Mouse (Mus musculus) telencephalon, adult 2 months (tissue): ENCODE data around the gene Gm28308.
A peak's percentile ranks its signal among the peaks of the same experiment; 100 is the strongest.

ENCODE experiments used
- DNase-seq: peaks from one replicate; pipeline ENCODE4 v3.0.0-alpha.2; 2011; ENCODE audit warnings: low read depth, low spot score

The Gm28308 gene

DNA sequence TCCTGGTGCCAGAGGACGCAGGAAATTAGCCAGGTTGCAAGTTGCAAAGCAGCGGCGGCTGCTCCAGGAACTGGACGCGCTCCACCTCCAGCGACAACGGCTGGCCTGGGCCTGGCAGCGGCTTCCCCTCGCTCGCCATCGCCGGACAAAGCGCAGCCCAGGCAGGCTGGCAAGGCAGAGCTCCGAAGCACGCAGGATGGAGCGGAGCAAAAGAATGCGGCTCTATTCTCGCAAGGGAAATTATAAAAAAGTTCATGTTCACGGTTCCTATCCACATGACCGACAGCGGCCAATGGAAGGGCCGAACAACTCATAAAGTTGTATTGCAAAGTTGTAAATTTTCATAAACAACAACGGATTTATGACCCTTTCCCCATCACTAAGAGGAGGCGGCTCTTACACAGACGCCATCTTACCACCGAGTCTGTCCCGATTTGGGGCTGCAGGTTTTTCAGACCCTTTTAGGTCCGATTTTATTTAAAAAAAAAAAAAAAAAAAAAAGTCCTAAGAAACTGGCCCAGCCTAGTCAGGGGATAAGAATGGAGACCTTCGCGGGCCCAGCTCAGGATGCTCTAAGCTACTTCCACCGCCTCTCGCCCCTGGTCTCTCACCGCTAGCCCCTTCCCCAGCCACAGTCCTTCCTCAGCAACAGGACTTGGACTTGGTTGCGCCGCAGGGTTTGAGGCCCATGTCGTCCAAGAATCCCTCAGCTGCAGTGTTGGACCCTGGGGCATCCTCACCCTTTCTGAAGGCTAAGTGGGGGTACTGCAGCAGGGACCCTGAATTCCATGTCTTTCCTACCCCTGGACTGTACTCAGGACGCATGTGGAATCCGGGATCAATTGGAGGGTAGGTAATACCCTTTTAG is at the start of gene Gm28308, which contains the start of gene Hoxa3:
Gm28308 (minus strand) TSS at position 221 of the 868 bp plus-strand sequence.
Hoxa3 (minus strand) TSS at position 218 of the 868 bp plus-strand sequence.
- no peak for DNase-seq

DNA sequence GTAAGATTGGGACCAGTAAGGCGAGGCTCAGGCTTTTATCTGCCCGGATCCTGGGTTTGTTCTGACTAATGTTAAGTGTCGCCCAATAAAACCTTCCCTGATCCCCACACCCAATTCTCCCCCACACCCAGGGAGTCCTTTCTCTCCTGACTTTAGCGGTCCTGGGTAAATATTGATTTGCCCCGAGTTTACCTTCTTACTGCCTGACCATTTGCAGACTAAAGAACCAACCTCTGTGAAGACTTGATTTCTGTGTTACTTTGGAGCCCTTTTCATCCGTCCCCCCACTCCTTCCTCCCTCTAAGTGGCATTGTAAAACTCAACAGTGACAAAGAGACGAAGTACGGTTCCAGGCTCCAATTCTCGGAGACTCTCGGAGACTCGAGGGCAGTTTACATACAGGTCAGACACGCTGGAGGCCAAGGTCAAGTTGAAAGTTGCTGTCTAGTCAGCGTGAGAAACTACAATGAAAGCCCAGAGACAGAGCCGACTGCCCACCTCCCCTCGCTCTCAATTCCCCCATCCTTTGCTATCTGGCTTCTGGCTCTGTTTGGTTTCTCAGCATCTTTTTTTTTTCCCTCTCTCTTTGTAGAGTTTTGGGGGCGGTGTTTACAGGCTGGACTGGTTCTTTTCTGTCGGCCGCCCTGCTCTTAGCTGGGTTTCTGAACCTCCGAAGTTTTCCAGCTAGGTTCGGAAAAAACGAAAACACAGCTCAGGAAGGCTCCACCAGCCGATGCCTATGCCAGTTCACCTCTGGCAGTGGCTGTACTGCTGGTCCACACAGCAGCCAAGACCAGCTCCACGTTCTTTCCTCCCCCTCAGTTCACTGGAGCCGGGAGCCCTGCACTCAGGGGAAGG is 49.6 kb upstream of the Gm28308 start:
- no peak for DNase-seq

DNA sequence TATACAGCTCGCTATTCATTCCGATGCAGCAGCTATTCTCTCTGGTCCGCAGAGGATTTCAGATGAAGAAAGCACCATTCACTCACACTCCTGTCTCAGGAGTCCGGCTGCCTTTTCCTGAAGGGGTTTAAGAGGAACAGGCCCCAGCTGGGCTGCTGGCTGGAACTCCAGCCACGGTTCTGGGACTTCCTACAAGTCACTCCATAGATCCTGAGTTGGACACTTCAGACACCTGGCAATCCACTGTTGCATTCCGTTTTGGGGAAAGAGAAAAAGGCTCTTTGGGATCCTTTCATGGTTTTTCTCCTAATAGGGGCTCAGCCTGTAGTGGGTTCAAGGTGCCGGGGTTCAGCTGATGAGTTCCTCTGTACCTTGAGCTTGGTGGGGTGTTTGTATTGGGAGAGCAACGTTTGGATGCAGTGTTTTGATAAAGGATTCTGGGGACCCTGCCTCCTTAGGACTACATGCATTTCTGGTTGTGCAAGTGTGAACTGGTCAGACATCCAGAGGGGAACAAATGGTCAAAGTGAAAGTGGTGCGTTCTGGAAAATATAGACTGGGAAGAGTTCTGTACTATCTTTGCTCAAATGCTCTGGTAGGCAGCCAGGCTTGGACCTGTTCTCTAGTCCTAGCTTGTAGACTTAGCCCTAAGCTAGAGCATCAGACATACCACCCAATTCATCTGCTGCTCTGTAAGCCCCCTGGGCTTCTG is 48.8 kb upstream of the Gm28308 start:
- no peak for DNase-seq

DNA sequence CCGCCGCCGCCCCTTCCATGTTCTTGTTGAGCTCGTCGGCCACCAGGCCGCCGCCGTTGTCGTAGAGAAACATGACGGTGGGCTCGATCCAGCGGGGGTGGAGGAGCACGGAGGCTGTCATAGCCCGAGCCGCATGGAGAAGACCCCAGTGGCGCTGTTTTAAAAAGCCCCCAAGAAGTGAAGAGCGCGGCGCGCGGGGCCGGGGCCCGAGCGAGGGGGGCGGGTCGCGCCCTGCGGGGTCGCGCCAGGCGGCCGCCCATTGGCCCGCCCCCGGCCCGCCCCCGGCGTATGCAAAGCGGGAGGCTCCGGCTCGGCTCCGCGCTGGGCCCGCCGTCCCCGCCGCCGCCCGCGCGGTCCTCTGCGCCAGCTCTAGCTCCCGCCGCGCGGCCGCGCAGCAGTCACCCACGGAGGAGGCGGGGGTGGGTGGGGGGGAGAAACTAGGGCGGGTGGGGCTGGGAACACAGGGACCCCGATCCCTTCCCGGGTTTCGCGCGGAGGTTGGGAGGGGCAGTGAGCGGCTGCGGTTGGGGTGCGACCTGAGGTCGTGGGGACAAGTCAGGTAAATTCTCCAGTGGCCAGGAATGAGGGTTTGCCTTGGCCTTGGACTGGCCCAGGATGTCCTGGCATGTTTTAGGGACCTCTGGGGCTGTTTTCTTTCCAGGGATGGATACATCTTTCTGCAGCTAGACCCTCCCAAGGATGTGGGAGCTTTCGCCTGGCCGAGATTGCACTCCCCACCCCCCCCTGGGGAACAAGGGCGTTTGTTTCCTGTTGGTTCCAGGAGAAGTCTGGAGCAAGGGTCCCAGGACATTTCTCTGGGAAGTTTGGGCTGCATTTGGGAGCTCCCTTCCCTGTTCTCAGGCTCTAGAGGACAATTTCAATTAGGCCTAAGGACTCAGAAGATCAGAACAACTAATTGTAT is 47.8 kb upstream of the Gm28308 start, which contains the start of gene Hoxa13:
Hoxa13 (minus strand) TSS at position 227 of the 922 bp plus-strand sequence.
- DNase-seq, result no peak

DNA sequence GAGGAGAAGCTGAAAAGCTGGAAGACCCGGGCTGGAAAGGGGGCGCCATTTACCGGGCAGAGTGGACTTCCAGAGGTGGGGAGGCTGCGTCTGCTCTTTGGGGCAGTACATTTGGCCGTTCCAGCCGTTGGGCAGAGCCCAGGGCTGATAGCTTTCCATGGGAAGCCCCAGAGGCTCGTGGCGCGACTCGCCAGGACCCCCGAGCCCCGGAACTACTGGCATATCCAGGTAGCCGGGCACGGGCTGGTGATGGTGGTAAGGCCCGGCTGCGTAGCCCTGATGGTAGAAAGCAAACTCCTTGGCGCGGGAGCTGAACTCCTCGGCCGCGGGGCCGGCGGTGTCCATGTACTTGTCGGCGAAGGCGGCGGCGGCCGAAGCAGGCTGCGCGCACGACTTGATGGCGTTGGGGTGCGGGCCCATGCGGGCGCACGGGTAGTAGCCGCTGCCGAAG is 46.7 kb upstream of the Gm28308 start:
- DNase-seq, result no peak

DNA sequence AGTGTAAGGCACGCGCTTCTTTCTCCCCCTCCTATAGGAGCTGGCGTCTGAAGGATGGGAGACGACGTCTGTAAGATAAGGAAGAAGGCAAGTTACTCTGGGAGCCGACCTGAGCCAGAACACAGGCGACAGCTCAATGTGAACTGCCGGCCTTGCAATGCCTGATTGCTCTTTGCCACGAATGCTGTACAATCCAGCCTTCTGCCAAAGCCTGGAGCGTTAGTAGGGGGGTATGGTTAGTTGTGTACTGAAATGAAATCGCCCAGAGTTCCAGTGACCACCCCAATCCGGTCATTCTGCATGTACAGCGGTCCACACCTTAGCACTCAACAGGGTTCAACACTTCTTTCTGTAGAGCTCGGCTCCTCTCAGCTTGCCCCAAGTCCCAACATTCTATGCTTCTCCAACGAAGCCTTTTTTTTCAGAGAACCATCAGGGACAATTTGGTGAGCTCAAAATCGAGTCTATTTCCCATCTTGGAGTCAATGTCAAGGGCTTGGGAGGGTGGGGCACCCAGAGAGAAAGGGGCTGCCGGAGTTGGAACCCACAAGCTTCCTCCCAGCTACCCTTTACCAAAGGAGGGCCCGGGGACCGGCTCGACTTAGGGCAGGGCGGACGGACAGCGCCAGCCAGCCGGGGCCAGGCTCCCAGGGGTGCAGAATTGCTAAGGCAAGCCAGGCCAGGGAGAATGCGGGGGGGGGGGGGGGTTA is 46.1 kb upstream of the Gm28308 start:
- DNase-seq, result no peak

DNA sequence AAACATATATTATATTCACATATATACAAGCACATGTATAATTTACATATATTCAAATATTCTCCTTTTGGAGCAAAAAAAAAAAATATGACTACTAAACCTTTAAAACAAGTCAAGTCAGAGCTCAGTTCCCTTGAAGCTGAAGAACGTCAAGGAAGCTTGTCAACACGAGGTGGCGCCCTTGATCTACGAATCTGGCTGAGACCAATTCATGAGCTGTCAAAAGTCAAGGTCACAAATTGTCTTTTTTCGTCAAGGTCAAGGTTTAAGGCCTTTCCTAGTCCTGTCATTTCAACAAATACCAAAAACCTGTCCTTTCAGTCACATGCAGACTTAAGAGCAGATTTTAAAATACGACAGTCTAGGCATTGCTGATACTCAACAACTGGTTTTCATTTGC is 43.8 kb upstream of the Gm28308 start:
- DNase-seq, result peak; percentile 18

DNA sequence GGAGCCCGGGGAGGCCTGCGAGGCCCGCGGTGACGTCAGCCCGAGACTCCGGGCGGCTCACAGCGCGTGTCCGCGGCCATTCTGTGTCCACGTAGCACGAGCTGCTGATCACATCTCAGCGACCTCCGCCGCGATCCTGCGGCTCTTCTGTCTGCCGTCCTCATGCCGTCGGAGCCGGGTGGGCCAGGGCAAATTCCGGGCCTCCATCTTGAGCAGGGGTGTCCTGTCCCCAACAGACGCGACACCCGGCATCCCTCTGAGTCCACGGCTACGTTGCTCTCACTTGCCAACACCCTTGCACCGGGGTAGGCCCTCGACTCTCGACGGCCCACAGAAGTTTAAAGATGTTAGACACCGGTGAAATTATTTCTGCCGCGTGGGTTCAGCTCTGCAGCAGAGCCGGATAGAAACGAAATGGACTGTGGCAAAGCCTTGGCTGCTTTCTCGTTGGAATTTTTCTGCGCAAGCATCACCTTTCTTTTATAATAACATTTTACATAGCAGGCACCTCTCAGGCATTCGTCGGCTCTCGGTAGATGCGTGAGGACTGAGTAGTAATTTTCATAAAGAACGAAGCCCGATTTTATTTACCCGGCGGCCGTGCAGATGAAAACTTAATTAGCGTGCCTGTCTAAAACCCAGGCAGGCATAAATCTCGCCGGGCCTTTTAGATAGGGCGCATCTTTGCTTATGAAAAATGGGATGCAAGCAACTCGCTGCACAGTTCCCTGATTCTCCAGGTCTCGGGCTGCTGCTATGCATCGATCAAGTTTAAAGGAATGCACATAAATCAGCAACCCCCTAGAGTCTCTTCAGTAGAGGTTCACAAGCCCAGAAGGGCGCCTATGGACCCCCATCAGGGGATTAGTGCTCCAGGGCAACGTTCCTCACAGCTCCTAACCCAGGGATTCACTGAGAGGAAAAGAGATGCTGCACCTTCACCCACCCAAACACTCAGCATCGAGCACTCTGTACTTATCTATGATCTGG is 40.7 kb upstream of the Gm28308 start:
- DNase-seq, result no peak

DNA sequence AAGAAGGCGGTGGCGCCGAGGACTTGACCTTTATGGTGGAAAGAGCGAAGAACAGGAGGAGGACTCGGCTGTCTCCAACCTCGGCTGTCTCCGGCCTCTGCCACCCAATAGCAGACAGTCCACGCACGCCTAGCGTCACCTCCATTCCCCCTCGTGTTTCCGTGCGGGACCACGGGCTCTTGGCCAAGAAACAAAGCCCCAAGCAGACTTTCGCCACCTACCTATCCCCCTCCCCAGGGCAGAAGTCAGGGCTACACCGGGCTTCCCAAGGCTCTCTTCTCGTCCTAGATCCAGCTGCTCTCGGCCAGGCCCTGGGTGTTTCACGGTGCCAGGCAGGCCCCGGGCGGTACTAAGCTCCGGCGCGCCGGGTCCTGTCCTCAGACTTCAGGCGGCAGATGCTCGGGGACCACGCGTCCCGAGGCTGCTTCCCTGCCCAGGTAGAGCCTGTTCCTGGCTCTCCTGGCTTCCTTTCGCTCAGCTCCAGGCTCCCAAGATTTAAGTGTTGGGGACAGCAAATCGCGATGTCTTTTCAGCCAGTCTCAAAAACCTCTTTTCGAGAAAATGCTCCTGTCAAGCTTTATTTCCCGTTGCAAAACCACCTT is 39.7 kb upstream of the Gm28308 start:
- DNase-seq, result no peak

DNA sequence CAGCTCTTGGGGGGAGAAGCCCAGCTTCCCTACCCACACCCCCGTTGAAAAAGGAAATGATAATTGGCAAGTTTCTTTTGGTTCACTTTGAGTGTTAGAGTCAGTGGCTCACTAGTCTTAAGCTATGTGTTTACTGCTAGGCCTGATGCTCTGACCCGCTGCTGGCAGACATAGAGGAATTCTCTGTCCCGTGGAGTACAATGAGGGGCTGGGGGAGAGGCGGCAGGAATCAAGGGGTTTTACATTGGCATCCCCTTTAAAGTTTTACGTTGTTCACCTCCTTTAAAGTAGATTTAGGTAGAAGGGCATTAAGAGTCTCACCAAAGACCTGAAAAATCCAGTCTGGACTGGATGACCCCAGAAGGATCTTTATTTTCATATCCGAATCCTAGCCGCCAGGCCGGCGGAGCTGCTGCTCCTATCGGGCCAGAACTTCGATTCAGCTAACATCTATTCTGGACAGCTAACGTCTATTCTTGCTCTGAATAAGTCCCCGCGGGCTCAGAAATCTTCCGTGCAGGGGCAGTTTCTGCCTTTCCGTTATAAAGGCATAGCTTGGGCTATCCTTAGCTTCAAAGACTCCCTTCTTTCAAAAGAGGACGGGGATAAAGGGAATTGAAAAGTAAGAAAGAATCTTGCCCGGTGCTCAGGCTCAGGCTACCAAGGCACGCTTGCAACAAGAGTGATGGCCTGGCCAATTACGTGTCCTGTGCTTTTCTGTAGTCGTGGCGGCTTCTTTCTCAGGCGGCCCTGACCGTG is 39.1 kb upstream of the Gm28308 start:
- DNase-seq, result no peak

DNA sequence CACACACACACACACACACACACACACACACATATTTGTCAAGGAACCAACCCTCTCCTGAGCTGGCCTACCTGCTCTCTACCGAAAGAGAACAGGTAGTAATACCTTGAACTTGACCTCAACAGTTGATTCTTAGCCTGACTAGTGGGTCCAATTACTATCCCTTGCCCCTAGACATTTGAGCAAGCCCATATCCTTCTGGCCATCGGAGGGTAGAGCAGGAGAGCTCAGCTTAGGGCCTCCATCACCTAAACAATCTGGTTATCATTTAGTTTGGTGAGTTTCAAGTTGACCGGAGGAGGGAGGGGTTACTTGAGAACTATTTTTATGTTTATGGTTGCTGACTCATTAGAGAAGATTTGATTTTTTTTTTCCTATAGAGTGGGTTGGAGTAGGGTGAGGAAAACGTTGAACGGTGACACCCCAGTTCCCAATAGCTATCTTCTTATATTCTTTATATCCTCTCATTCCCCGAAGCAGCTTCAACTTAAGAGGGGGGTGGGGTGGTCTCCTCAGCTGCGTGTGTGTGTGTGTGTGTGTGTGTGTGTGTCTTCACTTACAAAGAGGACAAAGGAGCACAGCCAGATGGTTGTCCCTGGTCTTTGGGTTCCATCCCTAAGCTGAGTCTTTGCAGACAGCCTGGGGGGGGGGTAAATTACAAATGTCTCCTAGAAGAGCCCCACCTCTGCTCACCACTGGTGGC is 38.2 kb upstream of the Gm28308 start:
- no peak for DNase-seq

DNA sequence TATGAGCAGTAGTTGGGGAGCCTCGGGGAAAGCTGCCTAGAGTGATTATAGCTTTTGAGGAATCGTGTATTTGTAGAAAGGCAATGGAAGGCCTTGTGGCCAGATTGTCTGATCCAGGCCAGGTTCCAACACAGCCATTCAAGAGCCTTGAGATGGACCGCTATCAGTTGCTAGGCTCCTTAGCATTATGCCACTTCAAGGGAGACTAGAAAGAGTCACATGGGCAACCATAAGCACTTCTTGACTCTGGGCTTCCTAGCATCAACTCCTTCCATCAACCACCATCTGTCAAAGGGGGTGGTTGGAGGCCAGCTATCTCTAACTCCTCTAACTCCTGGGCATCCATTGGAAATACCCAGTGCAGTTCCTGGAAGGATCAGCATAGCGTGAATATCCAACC is 36.7 kb upstream of the Gm28308 start:
- no peak for DNase-seq

DNA sequence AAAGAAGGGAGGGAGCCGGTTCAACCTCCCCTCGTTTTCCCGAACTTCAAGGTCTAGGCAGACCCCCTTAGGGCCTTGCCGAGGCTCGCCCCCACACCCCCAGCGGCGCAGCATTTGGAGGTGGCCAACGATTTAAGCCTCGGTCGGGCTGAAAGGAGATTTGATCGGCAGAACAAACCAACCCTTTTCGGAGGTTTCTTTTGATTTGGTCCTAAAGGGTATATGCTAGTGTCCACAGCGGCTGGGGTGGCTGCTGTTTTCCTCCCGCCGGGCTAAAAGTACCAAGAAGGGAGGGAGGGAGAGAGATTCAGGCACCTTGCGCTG is 36.2 kb upstream of the Gm28308 start:
- DNase-seq, result no peak

DNA sequence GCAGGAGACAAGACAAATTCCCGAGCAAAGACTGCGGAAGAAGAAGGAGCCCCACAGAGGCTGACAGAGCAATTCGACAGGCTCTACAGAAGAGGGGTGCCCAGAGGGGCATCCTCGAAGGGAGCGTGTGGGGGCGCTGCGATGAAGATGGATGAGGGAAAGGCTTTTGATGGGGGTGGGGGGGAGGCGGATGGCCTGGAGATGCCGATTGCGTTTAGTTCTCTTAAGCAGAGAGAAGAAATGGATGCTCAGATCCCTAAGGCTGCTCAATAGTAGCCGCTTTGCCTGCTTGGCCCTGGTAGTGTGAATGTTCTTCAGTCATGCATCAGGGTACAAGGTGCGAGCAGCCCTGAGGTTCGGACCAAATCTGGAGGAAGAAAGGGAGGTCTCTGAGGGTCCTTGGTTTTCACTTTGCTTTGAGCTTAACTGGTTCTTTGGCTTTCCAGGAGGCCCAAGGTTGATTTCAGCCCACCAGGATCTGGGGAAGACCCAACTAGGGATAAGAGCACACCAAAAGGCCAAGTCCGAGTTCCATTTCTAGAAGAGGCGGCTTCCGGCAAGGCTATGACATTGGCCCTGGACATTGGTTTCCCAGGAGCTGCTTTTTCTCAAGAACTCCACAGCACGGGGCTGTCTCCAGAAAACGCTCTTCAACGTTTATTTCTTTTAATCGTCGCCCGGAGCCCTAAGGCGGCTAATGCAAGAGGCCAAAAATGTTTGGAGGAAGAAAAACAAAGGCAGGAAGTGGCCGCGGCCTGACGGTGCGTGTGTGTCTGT is 35.7 kb upstream of the Gm28308 start:
- DNase-seq, result no peak

DNA sequence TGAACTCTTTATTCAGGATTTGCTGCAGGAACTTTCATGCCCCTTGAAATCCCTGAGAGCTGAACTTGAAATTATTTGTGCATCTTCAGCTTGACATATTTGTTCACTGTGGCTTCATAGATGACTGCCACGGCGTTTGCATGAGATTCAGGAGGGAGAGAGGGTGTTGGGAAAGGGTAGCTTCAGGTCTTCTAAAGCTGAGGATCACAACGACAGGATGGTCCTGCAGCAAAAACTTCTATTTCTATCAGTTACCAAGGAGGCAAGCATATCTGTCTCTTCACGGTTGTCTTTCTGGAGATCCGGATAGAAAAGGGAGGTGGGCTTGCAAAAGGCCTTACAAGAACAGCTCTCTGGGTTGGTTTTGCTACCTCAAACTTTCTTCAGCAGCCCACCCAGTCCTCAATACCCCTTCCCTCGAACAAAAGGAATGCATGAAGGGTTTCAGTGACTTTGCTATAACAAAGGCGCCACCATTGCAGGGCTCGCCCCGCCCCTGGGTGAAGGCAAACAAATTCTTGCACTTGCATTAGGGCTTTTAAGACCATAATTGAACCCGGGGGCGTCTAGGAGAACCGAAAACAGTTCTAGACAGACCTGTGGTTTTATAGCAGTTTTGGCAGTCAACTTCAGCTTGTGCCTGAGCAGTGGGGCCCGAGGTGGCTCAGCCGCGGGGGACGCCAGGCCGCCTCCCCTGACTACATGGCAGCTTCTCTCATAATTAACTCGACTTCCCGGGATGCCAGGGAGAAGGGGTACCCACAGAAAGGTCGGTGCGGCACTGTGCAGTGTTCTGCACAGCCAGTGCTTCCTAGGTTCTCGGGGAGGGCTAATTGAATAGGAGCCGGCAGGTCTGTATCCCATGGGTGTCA is 34.9 kb upstream of the Gm28308 start:
- DNase-seq, result no peak
